Mouse (Mus musculus): ENCODE results near the gene Clec12a. TPM values are rescaled to one million over a fixed set of nuclear protein-coding genes. Genes with fewer than 3 reads are reported as not detected.

Clec12a gene
- polyA plus RNA-seq, 1 experiment from 2014 or later = 0.38 TPM

- Histone ChIP-seq H3K27ac (no peak overlapping the region), H3K9me3 (no peaks in the 10 kb centered on the region), H3K36me3 (replicated peaks) (no peaks in the 10 kb centered on the region), H3K4me1 (peaks cover 7% of the 10 kb centered on the region; the same call in 1 of the 2 replicates), H3K4me3 (no peak overlapping the region), H3K27me3 (ENCODE audit: poor library complexity, severe bottlenecking) (no peaks in the 10 kb centered on the region)
- no peak for DNase-seq (ENCODE audit: extremely low spot score, low spot score)
- WGBS = 89% methylated on average over 4 of the region's 4 CpGs
These were observed 42.5 kb downstream of the Clec12a start for GRCm38 (mm10) chr6:129385000-129385399.

GRCm38 (mm10) chr6:129385774-129386173 lies 43.3 kb downstream of the Clec12a start, which contains the start of gene Clec12b:
Gene Clec12b, minus strand, starts transcription at chr6:129385874.
- H3K4me3 ChIP-seq = no peak within 1 kb of the TSS
- H3K4me1 ChIP-seq = peaks cover 7% of the 10 kb centered on the region; the same call in 1 of the 2 replicates
- no peaks in the 10 kb centered on the region for H3K9me3 ChIP-seq
- no peaks in the 10 kb centered on the region for H3K36me3 ChIP-seq (replicated peaks)
- no peaks in the 10 kb centered on the region for H3K27me3 ChIP-seq (ENCODE audit: poor library complexity, severe bottlenecking)
- 83% methylated on average over 2 of the region's 2 CpGs for WGBS
- no peak for DNase-seq (ENCODE audit: extremely low spot score, low spot score)
- H3K27ac ChIP-seq = no peak within 1 kb of the TSS

GRCm38 (mm10) chr6:129393087-129393720 lies 50.7 kb downstream of the Clec12a start:
- H3K27me3 ChIP-seq (ENCODE audit: poor library complexity, severe bottlenecking) = no peaks in the 10 kb centered on the region
- no peak for DNase-seq (ENCODE audit: extremely low spot score, low spot score)
- no peaks in the 10 kb centered on the region for H3K4me1 ChIP-seq
- H3K36me3 ChIP-seq (replicated peaks) = no peaks in the 10 kb centered on the region
- 39% methylated on average over 2 of the region's 2 CpGs for WGBS
- no peak overlapping the region for H3K27ac ChIP-seq
- H3K9me3 ChIP-seq = no peaks in the 10 kb centered on the region
- no peak overlapping the region for H3K4me3 ChIP-seq

- Histone ChIP-seq H3K9me3 (no peaks in the 10 kb centered on the region), H3K36me3 (replicated peaks) (no peaks in the 10 kb centered on the region), H3K27ac (no peak overlapping the region), H3K4me3 (no peak overlapping the region), H3K4me1 (no peaks in the 10 kb centered on the region), H3K27me3 (ENCODE audit: poor library complexity, severe bottlenecking) (no peaks in the 10 kb centered on the region)
- no peak for DNase-seq (ENCODE audit: extremely low spot score, low spot score)
- WGBS = 81% methylated on average over 6 of the region's 6 CpGs
These were observed 51.2 kb downstream of the Clec12a start for GRCm38 (mm10) chr6:129393732-129394131.

- H3K27me3 ChIP-seq (ENCODE audit: poor library complexity, severe bottlenecking) = no peaks in the 10 kb centered on the region
- H3K27ac ChIP-seq = no peak within 1 kb of the TSS
- 85% methylated on average over 8 of the region's 8 CpGs for WGBS
- H3K4me3 ChIP-seq = no peak within 1 kb of the TSS
- no peaks in the 10 kb centered on the region for H3K9me3 ChIP-seq
- no peak for DNase-seq (ENCODE audit: extremely low spot score, low spot score)
- H3K36me3 ChIP-seq (replicated peaks) = no peaks in the 10 kb centered on the region
- no peaks in the 10 kb centered on the region for H3K4me1 ChIP-seq
These were observed 54.5 kb downstream of the Clec12a start, which contains the start of gene Clec1b for GRCm38 (mm10) chr6:129396997-129397396. Gene Clec1b, plus strand, starts transcription at chr6:129397297.

GRCm38 (mm10) chr6:129399945-129400344 lies 57.5 kb downstream of the Clec12a start:
- WGBS = 88% methylated on average over 6 of the region's 6 CpGs

GRCm38 (mm10) chr6:129402404-129402803 lies 59.9 kb downstream of the Clec12a start:
- H3K27me3 ChIP-seq (ENCODE audit: poor library complexity, severe bottlenecking) = no peaks in the 10 kb centered on the region
- H3K9me3 ChIP-seq = no peaks in the 10 kb centered on the region
- no peak overlapping the region for H3K27ac ChIP-seq
- 94% methylated on average over 2 of the region's 2 CpGs for WGBS
- H3K36me3 ChIP-seq (replicated peaks) = no peaks in the 10 kb centered on the region
- DNase-seq (ENCODE audit: extremely low spot score, low spot score) = no peak
- no peak overlapping the region for H3K4me3 ChIP-seq
- no peaks in the 10 kb centered on the region for H3K4me1 ChIP-seq

More at GRCm38 (mm10) chr6:129399945-129400344, 57.5 kb downstream of the Clec12a start:
- no peak for DNase-seq (ENCODE audit: extremely low spot score, low spot score)
- H3K27ac ChIP-seq = no peak overlapping the region
- H3K4me1 ChIP-seq = no peaks in the 10 kb centered on the region
- no peaks in the 10 kb centered on the region for H3K9me3 ChIP-seq
- no peak overlapping the region for H3K4me3 ChIP-seq
- H3K27me3 ChIP-seq (ENCODE audit: poor library complexity, severe bottlenecking) = no peaks in the 10 kb centered on the region
- no peaks in the 10 kb centered on the region for H3K36me3 ChIP-seq (replicated peaks)

GRCm38 (mm10) chr6:129403391-129403790 lies 60.9 kb downstream of the Clec12a start:
- WGBS = 79% methylated on average over 6 of the region's 6 CpGs
- no peak overlapping the region for H3K4me3 ChIP-seq

GRCm38 (mm10) chr6:129405999-129406398 lies 63.5 kb downstream of the Clec12a start:
- Histone ChIP-seq H3K27ac (no peak overlapping the region), H3K9me3 (no peaks in the 10 kb centered on the region), H3K36me3 (replicated peaks) (no peaks in the 10 kb centered on the region), H3K4me3 (no peak overlapping the region), H3K27me3 (ENCODE audit: poor library complexity, severe bottlenecking) (no peaks in the 10 kb centered on the region), H3K4me1 (no peaks in the 10 kb centered on the region)
- DNase-seq (ENCODE audit: extremely low spot score, low spot score) = no peak

More at GRCm38 (mm10) chr6:129403391-129403790, 60.9 kb downstream of the Clec12a start:
- Histone ChIP-seq H3K9me3 (no peaks in the 10 kb centered on the region), H3K36me3 (replicated peaks) (no peaks in the 10 kb centered on the region), H3K27me3 (ENCODE audit: poor library complexity, severe bottlenecking) (no peaks in the 10 kb centered on the region), H3K27ac (no peak overlapping the region), H3K4me1 (no peaks in the 10 kb centered on the region)
- no peak for DNase-seq (ENCODE audit: extremely low spot score, low spot score)

GRCm38 (mm10) chr6:129407324-129407723 lies 64.8 kb downstream of the Clec12a start:
- no peaks in the 10 kb centered on the region for H3K4me1 ChIP-seq
- H3K4me3 ChIP-seq = no peak overlapping the region
- no peaks in the 10 kb centered on the region for H3K36me3 ChIP-seq (replicated peaks)
- DNase-seq (ENCODE audit: extremely low spot score, low spot score) = no peak
- H3K27ac ChIP-seq = no peak overlapping the region
- WGBS = 60% methylated on average over 2 of the region's 2 CpGs
- H3K27me3 ChIP-seq (ENCODE audit: poor library complexity, severe bottlenecking) = no peaks in the 10 kb centered on the region
- no peaks in the 10 kb centered on the region for H3K9me3 ChIP-seq

GRCm38 (mm10) chr6:129408562-129408961 lies 66.1 kb downstream of the Clec12a start, which contains the start of gene Clec9a:
Gene Clec9a, plus strand, starts transcription at chr6:129408862.
- Histone ChIP-seq H3K27ac (no peak within 1 kb of the TSS), H3K4me3 (no peak within 1 kb of the TSS), H3K27me3 (ENCODE audit: poor library complexity, severe bottlenecking) (no peaks in the 10 kb centered on the region), H3K9me3 (no peaks in the 10 kb centered on the region), H3K36me3 (replicated peaks) (no peaks in the 10 kb centered on the region), H3K4me1 (no peaks in the 10 kb centered on the region)
- DNase-seq (ENCODE audit: extremely low spot score, low spot score) = no peak
- WGBS = 85% methylated on average over 2 of the region's 2 CpGs

- H3K27me3 ChIP-seq (ENCODE audit: poor library complexity, severe bottlenecking) = no peaks in the 10 kb centered on the region
- no peaks in the 10 kb centered on the region for H3K36me3 ChIP-seq (replicated peaks)
- H3K27ac ChIP-seq = no peak overlapping the region
- no peaks in the 10 kb centered on the region for H3K9me3 ChIP-seq
- no peak for DNase-seq (ENCODE audit: extremely low spot score, low spot score)
- H3K4me3 ChIP-seq = no peak overlapping the region
- no peaks in the 10 kb centered on the region for H3K4me1 ChIP-seq
- WGBS = 92% methylated on average over 1 of the region's 1 CpGs
These were observed 71.7 kb downstream of the Clec12a start for GRCm38 (mm10) chr6:129414177-129414576.

All from forebrain, embryonic 10.5 days (tissue).